Mouse (Mus musculus) heart, postnatal 0 days (tissue): ENCODE results near the gene Gart. TPM values are rescaled to one million over a fixed set of nuclear protein-coding genes. Genes with fewer than 3 reads are reported as not detected.

Experiments used
- ATAC-seq: fragments of 200-750 bp; cut with Nextera tagmentation; 2 replicates; pipeline ENCODE4 v1.8.0; 2017; ENCODE audit warnings: low read depth, moderate number of reproducible peaks, moderate library complexity; ENCODE audit not compliant: insufficient read depth
- DNase-seq: peaks from one replicate; pipeline ENCODE4 v3.0.0-alpha.2; 2016; ENCODE audit warnings: low spot score
- H3K27ac ChIP-seq: fragments of 300-500 bp; sonication (generic); 2 replicates; pipeline ENCODE4 v1.5.1; 2014; ENCODE audit warnings: low read depth, mild to moderate bottlenecking
- H3K27me3 ChIP-seq: fragments of 300-500 bp; sonication (generic); 2 replicates; pipeline ENCODE4 v1.6.1; 2014; ENCODE audit warnings: low read length, mixed read lengths; ENCODE audit not compliant: control insufficient read depth, insufficient read depth
- H3K36me3 ChIP-seq: fragments of 300-500 bp; sonication (generic); replicated peaks from 2 replicates; pipeline ENCODE4 v1.6.1; 2014; ENCODE audit warnings: low read length, mixed read lengths; ENCODE audit not compliant: control insufficient read depth, insufficient read depth
- H3K4me1 ChIP-seq: fragments of 300-500 bp; sonication (generic); 2 replicates; pipeline ENCODE4 v1.6.1; 2014; ENCODE audit warnings: antibody characterized with exemption; ENCODE audit not compliant: control insufficient read depth, insufficient read depth
- H3K4me2 ChIP-seq: fragments of 300-500 bp; sonication (generic); 2 replicates; pipeline ENCODE4 v1.6.1; 2014; ENCODE audit warnings: low read depth, mild to moderate bottlenecking, low read length, moderate library complexity
- H3K4me3 ChIP-seq: fragments of 300-500 bp; sonication (generic); 2 replicates; pipeline ENCODE4 v1.5.1; 2014; ENCODE audit warnings: low read depth, low read length
- H3K9ac ChIP-seq: fragments of 300-500 bp; sonication (generic); replicated peaks from 2 replicates; pipeline ENCODE4 v1.6.1; 2014; ENCODE audit warnings: low read depth, low read length, mixed read lengths
- H3K9me3 ChIP-seq: fragments of 300-500 bp; sonication (generic); replicated peaks from 2 replicates; pipeline ENCODE4 v1.6.1; 2016; ENCODE audit warnings: low read length; ENCODE audit not compliant: control insufficient read depth
- CTCF ChIP-seq: IDR thresholded peaks from 2 replicates; pipeline ENCODE4 v1.5.1; 2016; ENCODE audit warnings: antibody characterized with exemption, control low read depth, low read depth
- EP300 ChIP-seq: IDR thresholded peaks from 2 replicates; pipeline ENCODE4 v1.6.1; 2016; ENCODE audit warnings: antibody characterized with exemption, low read depth
- WGBS: fragments of 180-500 bp; shearing (Covaris S2); extraction: QIAGEN DNeasy Blood & Tissue Kit; methylation state at CpG from one replicate; pipeline ENCODE4 v1.1.7; 2014; 5-methylcytosine and 5-hydroxymethylcytosine counted together
- polyA plus RNA-seq: library from polyadenylated mRNA; unstranded; fragments of >200 nt; fragmentation: Nextera tagmentation; extraction: Ambion mirVana; gene quantifications from 2 replicates; pipeline ENCODE4 v1.2.1, GENCODE M21; 2015
- total RNA-seq: library from RNA; depleted of rRNA; stranded (reverse); fragments of >200 nt; gene quantifications from 2 replicates; pipeline ENCODE4 v1.2.3, GENCODE M21; 2014; ENCODE audit warnings: low replicate concordance

Gene Gart
- total and polyA plus RNA-seq, 2 experiments from 2014 or later: 43.9 to 45.9 TPM

DNA sequence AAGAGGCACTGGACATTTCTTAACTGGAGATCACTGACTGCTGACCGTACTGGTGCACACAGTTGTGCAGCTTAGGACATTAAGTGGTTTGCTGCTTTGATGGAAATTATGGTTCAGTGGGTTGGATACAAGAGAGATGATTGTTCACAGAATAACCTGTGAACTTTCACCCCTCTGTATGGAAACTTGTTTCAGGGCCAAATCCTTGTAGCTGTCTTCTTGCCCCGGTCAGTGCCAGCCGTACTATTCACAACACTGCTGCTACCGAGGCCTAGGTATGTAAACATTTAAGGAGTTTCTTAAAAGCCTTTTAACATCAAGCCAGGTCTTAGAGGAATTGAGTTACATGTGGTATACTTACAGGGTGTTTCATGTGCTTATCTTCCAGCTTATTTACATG, 27.7 kb upstream of the Gart start:
- 83% methylated on average over 4 of the region's 4 CpGs for WGBS
- TF ChIP-seq EP300: no peak
- TF ChIP-seq CTCF: no peak
- H3K4me3 ChIP-seq: no peak overlapping the region
- H3K4me1 ChIP-seq: no peaks in the 10 kb centered on the region
- no peak overlapping the region for H3K27ac ChIP-seq
- H3K9ac ChIP-seq: no peak overlapping the region
- no peaks in the 10 kb centered on the region for H3K9me3 ChIP-seq
- ATAC-seq: no peak
- H3K27me3 ChIP-seq: no peaks in the 10 kb centered on the region
- DNase-seq: no peak
- peaks cover 90% of the 10 kb centered on the region for H3K36me3 ChIP-seq
- no peak overlapping the region for H3K4me2 ChIP-seq

GRCm38 (mm10) chr16:91663795-91664194, 17.0 kb upstream of the Gart start:
- Histone ChIP-seq H3K36me3 (peaks cover 85% of the 10 kb centered on the region), H3K27me3 (no peaks in the 10 kb centered on the region), H3K27ac (no peak overlapping the region), H3K4me3 (no peak overlapping the region), H3K4me2 (no peak overlapping the region), H3K9me3 (no peaks in the 10 kb centered on the region), H3K9ac (no peak overlapping the region), H3K4me1 (0 out of 2 replicates have a peak, but pooled peaks cover 7% of the 10 kb centered on the region)
- ATAC-seq (no peak), DNase-seq (no peak)
- TF ChIP-seq CTCF (no peak), EP300 (no peak)
- WGBS: 90% methylated on average over 3 of the region's 3 CpGs

DNA sequence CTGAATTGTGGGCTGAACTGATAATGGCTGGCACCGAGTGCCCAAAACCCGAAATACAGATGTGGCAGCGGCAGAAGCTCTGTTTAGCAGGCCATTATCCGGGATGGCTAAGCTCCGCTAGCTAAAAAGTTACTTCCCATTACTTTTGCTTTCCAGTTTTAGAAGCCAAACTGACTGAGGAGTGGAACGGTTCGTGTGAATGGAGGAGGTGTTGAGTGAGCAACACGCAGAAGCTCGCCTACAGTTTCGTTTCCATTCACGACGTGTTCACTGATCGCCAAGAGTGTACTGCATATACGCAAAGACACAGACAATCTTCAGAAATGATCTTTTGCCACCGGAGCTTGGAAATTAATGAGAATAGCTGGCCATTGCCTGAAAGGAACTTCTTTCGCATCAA, 15.6 kb upstream of the Gart start:
- TF ChIP-seq EP300 (no peak), CTCF (no peak)
- no peak overlapping the region for H3K9ac ChIP-seq
- H3K4me1 ChIP-seq: 0 out of 2 replicates have a peak, but pooled peaks cover 7% of the 10 kb centered on the region
- peaks cover 90% of the 10 kb centered on the region for H3K36me3 ChIP-seq
- no peak overlapping the region for H3K27ac ChIP-seq
- no peaks in the 10 kb centered on the region for H3K27me3 ChIP-seq
- H3K9me3 ChIP-seq: no peaks in the 10 kb centered on the region
- no peak overlapping the region for H3K4me2 ChIP-seq
- DNase-seq (no peak), ATAC-seq (no peak)
- H3K4me3 ChIP-seq: no peak overlapping the region
- WGBS: 77% methylated on average over 16 of the region's 16 CpGs

DNA sequence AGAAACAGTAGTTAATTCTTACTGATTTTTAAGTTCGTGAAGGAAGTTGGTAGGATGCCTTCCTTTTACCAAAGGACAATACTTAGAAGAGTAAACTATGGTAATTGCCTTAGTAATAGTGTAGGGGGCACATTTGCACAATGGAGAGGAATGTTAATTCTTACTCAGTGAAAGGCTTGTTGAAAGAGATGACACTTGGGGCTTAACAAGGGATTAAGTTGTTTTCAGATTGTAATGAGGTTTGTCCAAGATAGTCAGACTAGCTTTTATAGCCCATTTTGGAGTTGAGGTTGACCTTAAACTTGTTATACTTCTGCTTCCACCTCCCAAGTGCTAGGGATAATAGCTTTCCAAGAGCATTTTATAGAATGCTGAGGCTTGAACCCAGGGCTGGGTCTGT, 14.6 kb upstream of the Gart start:
- Histone ChIP-seq H3K27ac (no peak overlapping the region), H3K4me3 (no peak overlapping the region), H3K36me3 (peaks cover 90% of the 10 kb centered on the region), H3K27me3 (no peaks in the 10 kb centered on the region), H3K4me1 (0 out of 2 replicates have a peak, but pooled peaks cover 7% of the 10 kb centered on the region), H3K4me2 (no peak overlapping the region), H3K9me3 (no peaks in the 10 kb centered on the region), H3K9ac (no peak overlapping the region)
- no peak for ATAC-seq
- TF ChIP-seq EP300 (no peak), CTCF (no peak)
- no peak for DNase-seq
- WGBS: 78% methylated on average over 1 of the region's 1 CpGs

GRCm38 (mm10) chr16:91659798-91660197, 13.0 kb upstream of the Gart start:
- ATAC-seq (no peak), DNase-seq (no peak)
- H3K36me3 ChIP-seq: peaks cover 90% of the 10 kb centered on the region
- no peak overlapping the region for H3K4me3 ChIP-seq
- H3K4me1 ChIP-seq: 0 out of 2 replicates have a peak, but pooled peaks cover 7% of the 10 kb centered on the region
- no peak overlapping the region for H3K27ac ChIP-seq
- WGBS: 96% methylated on average over 20 of the region's 20 CpGs
- H3K27me3 ChIP-seq: no peaks in the 10 kb centered on the region
- no peak for TF ChIP-seq EP300
- no peak for TF ChIP-seq CTCF
- H3K4me2 ChIP-seq: no peak overlapping the region
- H3K9ac ChIP-seq: no peak overlapping the region
- H3K9me3 ChIP-seq: no peaks in the 10 kb centered on the region

- TF ChIP-seq EP300 (no peak), CTCF (no peak)
- Histone ChIP-seq H3K9me3 (no peaks in the 10 kb centered on the region), H3K27me3 (no peaks in the 10 kb centered on the region), H3K4me3 (no peak overlapping the region), H3K4me2 (no peak overlapping the region), H3K9ac (no peak overlapping the region), H3K4me1 (0 out of 2 replicates have a peak, but pooled peaks cover 7% of the 10 kb centered on the region), H3K27ac (no peak overlapping the region), H3K36me3 (peaks cover 94% of the 10 kb centered on the region)
- DNase-seq (no peak), ATAC-seq (no peak)
- WGBS: 64% methylated on average over 5 of the region's 5 CpGs
Observed at GRCm38 (mm10) chr16:91658471-91658870, 11.7 kb upstream of the Gart start.
